ENCODE assay signal across 13 mouse cellular contexts in the genomic region with DNA sequence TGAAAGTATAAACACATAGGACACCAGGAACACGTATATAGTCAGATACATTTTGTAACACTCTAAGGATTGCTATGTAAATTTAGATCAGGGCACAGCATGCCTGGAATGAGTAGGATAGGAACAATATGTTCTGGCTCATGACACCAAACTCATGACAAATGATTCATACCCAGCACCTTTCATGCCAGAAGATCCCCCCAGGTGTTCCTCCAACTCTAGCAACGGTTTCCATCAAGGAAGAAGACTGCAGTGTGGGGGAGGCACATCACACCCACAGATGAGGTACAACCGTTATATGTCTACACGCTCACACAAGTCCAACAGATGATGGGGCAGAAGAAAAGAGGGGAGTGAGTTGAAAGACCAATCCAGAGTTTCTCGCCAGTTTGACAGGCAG. TPM values are rescaled to one million over a fixed set of nuclear protein-coding genes. Genes with fewer than 3 reads are reported as not detected.
DNase-seq lines count a peak whose midpoint lies in the region; ATAC-seq lines count a peak whose summit lies in the region.
"Had no signal": no experiment of that assay in that cellular context is flagged by ENCODE, and none has a peak within 500 bp of the region (broad histone marks: within the 10 kb centered on the region; RNA-seq: fewer than 3 reads in every experiment).

No protein-coding gene starts in this region.

- WGBS in hindbrain, embryonic 14.5 days: 85% methylated on average over 5 of the region's 5 CpGs
- 83% methylated on average over 5 of the region's 5 CpGs for WGBS in hindbrain, embryonic 11.5 days
- WGBS in neural tube, embryonic 12.5 days: 82% methylated on average over 5 of the region's 5 CpGs

- H3K27ac ChIP-seq in hindbrain, embryonic 14.5 days: no peak overlapping the region
- no peak overlapping the region for H3K27ac ChIP-seq in hindbrain, embryonic 11.5 days (ENCODE audit: low read depth, low read length)
- H3K27ac ChIP-seq in neural tube, embryonic 12.5 days: no peak overlapping the region
- H3K27ac ChIP-seq: embryonic facial prominence, embryonic 15.5 days; forebrain, embryonic 13.5 days had no signal

- no peak overlapping the region for H3K9ac ChIP-seq in hindbrain, embryonic 14.5 days
- no peak overlapping the region for H3K9ac ChIP-seq in hindbrain, embryonic 11.5 days (ENCODE audit: low read depth, low read length)
- H3K9ac ChIP-seq in neural tube, embryonic 12.5 days: no peak overlapping the region
- H3K9ac ChIP-seq: embryonic facial prominence, embryonic 15.5 days; forebrain, embryonic 13.5 days had no signal

- no peaks in the 10 kb centered on the region for H3K4me1 ChIP-seq in hindbrain, embryonic 14.5 days (replicated peaks; ENCODE audit: control insufficient read depth, insufficient read depth, low read length)
- H3K4me1 ChIP-seq in hindbrain, embryonic 11.5 days (replicated peaks; ENCODE audit: control insufficient read depth, insufficient read depth, low read length): no peaks in the 10 kb centered on the region; the same call in 1 of the 2 replicates
- peaks cover 10% of the 10 kb centered on the region for H3K4me1 ChIP-seq in neural tube, embryonic 12.5 days

- H3K36me3 ChIP-seq in hindbrain, embryonic 14.5 days (replicated peaks; ENCODE audit: control insufficient read depth, insufficient read depth): no peaks in the 10 kb centered on the region
- H3K36me3 ChIP-seq in hindbrain, embryonic 11.5 days (ENCODE audit: control insufficient read depth, insufficient read depth, low read length): no peaks in the 10 kb centered on the region
- no peaks in the 10 kb centered on the region for H3K36me3 ChIP-seq in neural tube, embryonic 12.5 days
- H3K36me3 ChIP-seq: embryonic facial prominence, embryonic 15.5 days had no signal

- no peak for DNase-seq in hindbrain, embryonic 14.5 days (ENCODE audit: low spot score)
- no peak for DNase-seq in hindbrain, embryonic 11.5 days (ENCODE audit: low spot score)
- no peak for DNase-seq in neural tube, embryonic 10.5 days (ENCODE audit: extremely low spot score, low spot score)
- peak; percentile 52 to 69 for DNase-seq in left cerebral cortex, adult 9 months (ENCODE audit: low spot score in 2 of 2)
- DNase-seq in spleen, adult 12 weeks (ENCODE audit: low spot score): no peak
- no peak for DNase-seq in natural killer cell, adult 2 months (ENCODE audit: low spot score in 2 of 2)
- DNase-seq: adrenal gland, postnatal 10 days; gastrocnemius, postnatal 36 days; kidney, adult 9 months; lung, adult 2 months had no signal

- no peak for ATAC-seq in hindbrain, embryonic 14.5 days (ENCODE audit: low FRiP score)
- ATAC-seq in hindbrain, embryonic 11.5 days (ENCODE audit: low FRiP score): no peak
- no peak for ATAC-seq in neural tube, embryonic 12.5 days (ENCODE audit: low FRiP score, low read depth)
- ATAC-seq: forebrain, embryonic 13.5 days had no signal

- H3K4me3 ChIP-seq in hindbrain, embryonic 14.5 days (replicated peaks; ENCODE audit: low read length): no peak overlapping the region
- no peak overlapping the region for H3K4me3 ChIP-seq in hindbrain, embryonic 11.5 days (ENCODE audit: low read depth, low read length)
- no peak overlapping the region for H3K4me3 ChIP-seq in neural tube, embryonic 12.5 days
- H3K4me3 ChIP-seq: embryonic facial prominence, embryonic 15.5 days; forebrain, embryonic 13.5 days had no signal

- peak overlapping the region; percentile 97; the same call in 1 of the 2 replicates for H3K4me2 ChIP-seq in hindbrain, embryonic 14.5 days (replicated peaks)
- no peak overlapping the region for H3K4me2 ChIP-seq in hindbrain, embryonic 11.5 days (replicated peaks; ENCODE audit: low read depth, low read length)
- peak overlapping the region; percentile 9; the same call in 1 of the 2 replicates for H3K4me2 ChIP-seq in neural tube, embryonic 12.5 days (replicated peaks)
- H3K4me2 ChIP-seq: embryonic facial prominence, embryonic 15.5 days had no signal

- no peaks in the 10 kb centered on the region for H3K9me3 ChIP-seq in hindbrain, embryonic 14.5 days (ENCODE audit: control insufficient read depth, low read length)
- no peaks in the 10 kb centered on the region for H3K9me3 ChIP-seq in hindbrain, embryonic 11.5 days (ENCODE audit: control insufficient read depth, low read length)
- no peaks in the 10 kb centered on the region for H3K9me3 ChIP-seq in neural tube, embryonic 12.5 days
- H3K9me3 ChIP-seq: embryonic facial prominence, embryonic 15.5 days; forebrain, embryonic 13.5 days had no signal

- peaks cover 4% of the 10 kb centered on the region for H3K27me3 ChIP-seq in hindbrain, embryonic 14.5 days (ENCODE audit: control insufficient read depth, insufficient read depth, low read length)
- no peaks in the 10 kb centered on the region; the same call in 1 of the 2 replicates for H3K27me3 ChIP-seq in hindbrain, embryonic 11.5 days (ENCODE audit: control insufficient read depth, insufficient read depth, low read length)
- no peaks in the 10 kb centered on the region for H3K27me3 ChIP-seq in neural tube, embryonic 12.5 days (replicated peaks)
- H3K27me3 ChIP-seq: forebrain, embryonic 13.5 days had no signal

RNA-seq across cellular contexts. Expression of a gene that starts 3.5 kb away (rescaled TPM):
- polyA plus RNA-seq in hindbrain, embryonic 14.5 days (2014; fragmentation: Nextera tagmentation; extraction: Ambion mirVana): 16.8 and 18.4 TPM in 2 replicates
- polyA plus RNA-seq in hindbrain, embryonic 11.5 days (2014; fragmentation: Nextera tagmentation; extraction: Ambion mirVana): 3.4 and 4.7 TPM in 2 replicates
- polyA plus RNA-seq in neural tube, embryonic 12.5 days (2016; fragmentation: Nextera tagmentation; extraction: Ambion mirVana): 9.6 and 10.2 TPM in 2 replicates

Comparison
In these comparisons a context has a peak if more than half of its experiments do, and no peak if none do; other contexts are left out.
1. DNase-seq: peak in left cerebral cortex, adult 9 months (2 of 2); none in hindbrain, embryonic 14.5 days (single experiment), hindbrain, embryonic 11.5 days (single experiment), neural tube, embryonic 10.5 days (single experiment), spleen, adult 12 weeks (single experiment) and natural killer cell, adult 2 months (0 of 2).